In the genomic region with DNA sequence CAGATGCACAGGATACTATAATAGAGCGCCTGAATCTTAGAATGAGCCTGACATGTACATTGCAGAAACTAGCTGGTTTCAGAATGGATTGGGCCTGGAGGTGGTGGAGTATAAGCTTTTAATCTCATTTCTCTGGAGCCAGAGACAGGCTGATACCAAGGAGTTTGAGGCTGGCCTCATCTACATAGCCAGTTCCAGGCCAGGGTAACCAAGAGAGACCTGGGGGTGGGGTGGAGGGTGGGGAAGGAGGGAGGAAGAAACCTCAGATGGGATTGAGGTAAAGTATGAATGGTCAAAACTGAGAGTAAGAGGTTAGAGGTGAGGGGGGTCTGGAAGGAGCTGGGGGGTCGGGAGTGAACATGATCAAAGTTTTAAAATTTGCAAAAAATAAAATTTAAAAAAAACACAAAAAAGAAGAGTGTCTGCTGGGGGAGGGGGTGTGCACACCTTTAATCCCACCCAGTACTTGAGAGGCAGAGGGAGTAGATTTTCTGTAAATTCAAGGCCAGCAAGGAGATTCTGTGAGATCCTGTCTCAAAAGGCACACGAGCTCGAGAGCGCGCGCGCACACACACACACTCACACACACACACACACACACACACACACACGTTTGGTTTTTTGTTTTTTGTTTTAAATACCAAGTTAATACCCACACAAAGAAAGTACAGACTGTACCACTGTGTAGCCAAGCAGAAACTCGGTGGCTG, we compare ENCODE assay signal across 16 mouse cellular contexts. TPM values are rescaled to one million over a fixed set of nuclear protein-coding genes. Genes with fewer than 3 reads are reported as not detected.
DNase-seq lines count a peak whose midpoint lies in the region; TF ChIP-seq lines count a peak whose summit lies in the region.
"Had no signal": no experiment of that assay in that cellular context is flagged by ENCODE, and none has a peak within 500 bp of the region (broad histone marks: within the 10 kb centered on the region; RNA-seq: fewer than 3 reads in every experiment).

No protein-coding gene starts in this region.

- 0 out of 2 replicates have a peak, but pooled peaks have one; percentile 8 for TF ChIP-seq EP300 in ES-Bruce4 (IDR thresholded peaks at IDR 0.05; ENCODE audit: insufficient read depth, low read depth, low read length)

- 70% methylated on average over 10 of the region's 10 CpGs for whole genome bisulfite sequencing in kidney, adult 2 months

- no peaks in the 10 kb centered on the region for H3K9me3 ChIP-seq in ES-Bruce4 (replicated peaks; ENCODE audit: control insufficient read depth, insufficient read depth, low read length, poor library complexity, severe bottlenecking)
- no peaks in the 10 kb centered on the region for H3K9me3 ChIP-seq in ES-E14 (ENCODE audit: control insufficient read depth, insufficient read depth, low read depth, low read length)
- H3K9me3 ChIP-seq: embryonic facial prominence, embryonic 10.5 days; heart, embryonic 12.5 days; hindbrain, embryonic 12.5 days had no signal

- H3K36me3 ChIP-seq in kidney, adult 2 months (ENCODE audit: control insufficient read depth, insufficient read depth, low read length): no peaks in the 10 kb centered on the region
- H3K36me3 ChIP-seq in ES-Bruce4 (ENCODE audit: control insufficient read depth, insufficient read depth, low read length, poor library complexity, severe bottlenecking): no peaks in the 10 kb centered on the region
- H3K36me3 ChIP-seq in ES-E14 (ENCODE audit: control insufficient read depth, insufficient read depth, low read length, poor library complexity, severe bottlenecking): no peaks in the 10 kb centered on the region
- H3K36me3 ChIP-seq in splenic B cell, adult 2 months (ENCODE audit: control insufficient read depth, insufficient read depth, low read length, poor library complexity, severe bottlenecking): no peaks in the 10 kb centered on the region
- H3K36me3 ChIP-seq: embryonic facial prominence, embryonic 10.5 days; heart, embryonic 12.5 days; hindbrain, embryonic 12.5 days had no signal

- peak; percentile 18 for DNase-seq in kidney, adult 2 months
- no peak for DNase-seq in kidney, postnatal 4 days
- DNase-seq in ES-E14 (ENCODE audit: low read depth, low spot score): no peak
- peak; percentile 13 for DNase-seq in splenic B cell, adult 2 months (ENCODE audit: low read depth, low spot score)
- no peak for DNase-seq in embryo, embryonic 10.5 days (ENCODE audit: low spot score)
- DNase-seq in layer of hippocampus, adult 11-12 months (ENCODE audit: low spot score): no peak
- DNase-seq: adrenal gland, postnatal 14 days; cerebellum, adult 18-20 months; cerebellum, adult 9-11 months; cerebellum, postnatal 36 days; gastrocnemius, postnatal 14 days; heart, postnatal 36 days had no signal

- peaks cover 13% of the 10 kb centered on the region for H3K4me1 ChIP-seq in kidney, adult 2 months (ENCODE audit: control insufficient read depth, insufficient read depth, low read length)
- peaks cover 15% of the 10 kb centered on the region for H3K4me1 ChIP-seq in ES-Bruce4 (ENCODE audit: control insufficient read depth, insufficient read depth, low read length)
- H3K4me1 ChIP-seq in ES-E14 (ENCODE audit: control insufficient read depth in 2 of 2, insufficient read depth in 2 of 2, low read length in 2 of 2, poor library complexity in 1 of 2): peaks cover 21 to 34% of the 10 kb centered on the region in 2 experiments; a peak in 3 of 4 replicates
- H3K4me1 ChIP-seq: heart, embryonic 12.5 days had no signal

- TF ChIP-seq POLR2A in kidney, adult 2 months (IDR thresholded peaks at IDR 0.05; ENCODE audit: low read depth, low read length): no peak
- TF ChIP-seq POLR2A in ES-Bruce4 (IDR thresholded peaks at IDR 0.05; ENCODE audit: insufficient read depth, low read length): no peak

- no peak overlapping the region for H3K27ac ChIP-seq in kidney, adult 2 months (ENCODE audit: insufficient read depth, low read depth, low read length)
- peak overlapping the region; percentile 100 for H3K27ac ChIP-seq in ES-Bruce4 (ENCODE audit: insufficient read depth, low read length)
- H3K27ac ChIP-seq in ES-E14 (ENCODE audit: insufficient read depth, low read depth, low read length, poor library complexity, severe bottlenecking): peak overlapping the region; percentile 100
- H3K27ac ChIP-seq: hindbrain, embryonic 12.5 days had no signal

- peak overlapping the region; percentile 87 for H3K9ac ChIP-seq in ES-Bruce4 (ENCODE audit: low read depth, poor library complexity, severe bottlenecking)
- H3K9ac ChIP-seq in ES-E14 (ENCODE audit: insufficient read depth, low read depth, low read length, poor library complexity, severe bottlenecking): peak overlapping the region; percentile 77; the same call in 1 of the 2 replicates
- H3K9ac ChIP-seq: heart, embryonic 12.5 days; hindbrain, embryonic 12.5 days had no signal

- H3K27me3 ChIP-seq in kidney, adult 2 months (replicated peaks; ENCODE audit: control insufficient read depth, insufficient read depth, low read length): no peaks in the 10 kb centered on the region
- no peaks in the 10 kb centered on the region for H3K27me3 ChIP-seq in ES-Bruce4 (ENCODE audit: control insufficient read depth, insufficient read depth, low read length, poor library complexity, severe bottlenecking)
- no peaks in the 10 kb centered on the region for H3K27me3 ChIP-seq in splenic B cell, adult 2 months (ENCODE audit: control insufficient read depth, insufficient read depth, low read length, poor library complexity, severe bottlenecking)
- H3K27me3 ChIP-seq: heart, embryonic 12.5 days; hindbrain, embryonic 12.5 days had no signal

- in situ Hi-C loops in ES-E14 (cut with MboI; ENCODE audit: low sequenced_read_pairs in 2 of 2, unreplicated experiment in 2 of 2): no loop called here

- TF ChIP-seq CTCF in kidney, adult 2 months (conservative IDR thresholded peaks at IDR 0.05; ENCODE audit: insufficient read depth, insufficient read length, low read depth, low read length): no peak
- no peak for TF ChIP-seq CTCF in ES-Bruce4 (IDR thresholded peaks at IDR 0.05; ENCODE audit: low read depth, low read length)

- no peak overlapping the region for H3K4me3 ChIP-seq in kidney, adult 2 months (ENCODE audit: insufficient read depth, low read depth, low read length)
- H3K4me3 ChIP-seq in ES-Bruce4 (ENCODE audit: low read depth, low read length) (no peak overlapping the region; the same call in 1 of the 2 replicates), ES-E14 (ENCODE audit: insufficient read depth in 1 of 2, low read depth in 1 of 2, low read length in 2 of 2, poor library complexity in 1 of 2, severe bottlenecking in 1 of 2) (peak overlapping the region; percentile 52)
- H3K4me3 ChIP-seq: embryonic facial prominence, embryonic 10.5 days; heart, embryonic 12.5 days; hindbrain, embryonic 12.5 days had no signal

TF ChIP-seq in ES-E14, 5 proteins besides CTCF, POLR2A, EP300 and RAD21:
- TF ChIP-seq HCFC1 (IDR thresholded peaks at IDR 0.05; ENCODE audit: borderline replicate concordance, insufficient read depth, low read length): no peak
- TF ChIP-seq ZNF384 (IDR thresholded peaks at IDR 0.05; ENCODE audit: low read depth, low read length): no peak
- TF ChIP-seq ZC3H11A (IDR thresholded peaks at IDR 0.05; ENCODE audit: borderline replicate concordance, low read depth, low read length): no peak
- TF ChIP-seq MAFK (IDR thresholded peaks at IDR 0.05; ENCODE audit: insufficient read depth, low read depth, low read length): no peak
- no peak for TF ChIP-seq CHD2 (IDR thresholded peaks at IDR 0.05; ENCODE audit: low read depth, low read length)

RNA-seq across cellular contexts. Expression of gene Jarid2, which starts 22.9 kb away (rescaled TPM):
- polyA plus RNA-seq in kidney, adult 2 months (2012; rRNA removed): 10.5 and 11.3 TPM in 2 replicates
- 143 and 150 TPM in 2 replicates for polyA plus RNA-seq in ES-Bruce4 (2011; ENCODE audit: insufficient read depth, insufficient read length, low read depth, missing spikeins)
- total RNA-seq in ES-E14 (2012; rRNA removed): 190 and 195 TPM in 2 replicates

Comparison
In these comparisons a context has a peak if more than half of its experiments do, and no peak if none do; other contexts are left out.
1. DNase-seq: peak in kidney, adult 2 months (single experiment) and splenic B cell, adult 2 months (single experiment); none in kidney, postnatal 4 days (0 of 2), ES-E14 (single experiment), embryo, embryonic 10.5 days (single experiment) and layer of hippocampus, adult 11-12 months (single experiment).
2. H3K4me3 ChIP-seq: peak in ES-E14 (2 of 2); none in kidney, adult 2 months (single experiment) and ES-Bruce4 (single experiment).
3. RNA of gene Jarid2, which starts 22.9 kb away (polyA plus RNA-seq): 143 to 150 TPM in ES-Bruce4; 10.5 to 11.3 TPM in kidney, adult 2 months; every median in the first group is over 10 times any median in the second.